Mouse (Mus musculus): Measurements from ENCODE around the gene Panx1.

Gene Panx1

DNA sequence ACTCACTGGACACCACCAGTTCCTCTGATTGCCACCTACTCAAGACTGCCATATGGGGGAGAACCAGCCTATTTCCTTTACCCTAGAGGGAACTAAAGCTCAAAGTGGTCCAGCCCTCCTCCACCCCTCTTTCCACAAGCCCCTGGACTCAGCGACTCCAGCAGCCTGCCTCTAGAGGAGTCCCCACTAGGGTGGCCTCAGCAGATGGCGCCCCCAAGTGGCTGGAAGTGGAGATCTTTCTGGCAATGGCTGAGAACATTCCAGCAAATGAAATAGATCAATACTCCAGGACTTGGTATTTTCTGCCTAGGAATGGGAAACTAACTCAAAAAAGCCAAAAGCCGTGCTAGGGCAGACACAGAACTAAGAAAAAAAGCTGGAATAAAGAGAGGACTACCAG, 17.6 kb downstream of the Panx1 start:
- intact Hi-C loops (cut with DNase I): no loop called here

- intact Hi-C loops (cut with DNase I): no loop called here
Observed at GRCm38 (mm10) chr9:15023049-15023448, 22.2 kb downstream of the Panx1 start.

DNA sequence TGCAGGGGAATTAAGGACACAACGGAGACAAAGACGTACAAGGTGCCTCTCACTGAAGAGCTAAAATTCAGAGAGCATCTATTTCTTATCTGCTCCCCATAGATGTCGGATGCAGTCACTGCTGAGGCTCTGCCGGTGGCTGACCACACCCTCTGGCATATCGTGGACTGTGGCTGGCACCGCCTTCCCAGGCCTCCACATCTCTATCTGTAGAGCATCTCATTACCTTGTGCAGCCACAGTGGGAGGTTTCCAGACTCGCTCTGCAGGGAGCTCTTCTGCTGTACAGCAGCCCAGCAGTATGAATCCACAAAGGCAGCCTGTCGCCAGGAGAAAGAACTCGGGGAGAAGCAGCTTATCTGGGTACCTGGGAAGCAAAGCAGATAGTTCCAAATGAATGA, 24.1 kb downstream of the Panx1 start:
- intact Hi-C loops (cut with DNase I): no loop called here

- intact Hi-C loops (cut with DNase I): no loop called here
Observed at GRCm38 (mm10) chr9:15020561-15021080, 24.7 kb downstream of the Panx1 start.

DNA sequence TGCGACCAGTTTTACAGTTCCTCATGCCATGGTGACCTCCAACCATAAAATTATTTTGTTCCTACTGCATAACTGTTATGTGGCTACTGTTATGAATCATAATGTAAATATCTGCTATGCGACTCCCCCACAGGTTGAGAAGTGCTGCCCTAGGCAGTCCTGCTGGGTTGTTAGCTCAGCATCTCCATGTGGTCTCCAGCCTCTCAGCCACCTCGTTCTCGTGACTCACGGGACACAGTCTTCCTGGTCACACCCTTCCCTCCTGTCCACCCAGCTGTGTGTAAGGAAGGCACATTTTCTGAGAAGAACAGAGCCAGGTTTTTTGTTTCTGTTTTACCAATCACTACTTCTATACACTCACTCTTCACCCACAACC, 26.5 kb downstream of the Panx1 start:
- intact Hi-C loops (cut with DNase I): no loop called here

GRCm38 (mm10) chr9:15017791-15018755, 27.2 kb downstream of the Panx1 start:
- intact Hi-C loops (cut with DNase I): no loop called here

DNA sequence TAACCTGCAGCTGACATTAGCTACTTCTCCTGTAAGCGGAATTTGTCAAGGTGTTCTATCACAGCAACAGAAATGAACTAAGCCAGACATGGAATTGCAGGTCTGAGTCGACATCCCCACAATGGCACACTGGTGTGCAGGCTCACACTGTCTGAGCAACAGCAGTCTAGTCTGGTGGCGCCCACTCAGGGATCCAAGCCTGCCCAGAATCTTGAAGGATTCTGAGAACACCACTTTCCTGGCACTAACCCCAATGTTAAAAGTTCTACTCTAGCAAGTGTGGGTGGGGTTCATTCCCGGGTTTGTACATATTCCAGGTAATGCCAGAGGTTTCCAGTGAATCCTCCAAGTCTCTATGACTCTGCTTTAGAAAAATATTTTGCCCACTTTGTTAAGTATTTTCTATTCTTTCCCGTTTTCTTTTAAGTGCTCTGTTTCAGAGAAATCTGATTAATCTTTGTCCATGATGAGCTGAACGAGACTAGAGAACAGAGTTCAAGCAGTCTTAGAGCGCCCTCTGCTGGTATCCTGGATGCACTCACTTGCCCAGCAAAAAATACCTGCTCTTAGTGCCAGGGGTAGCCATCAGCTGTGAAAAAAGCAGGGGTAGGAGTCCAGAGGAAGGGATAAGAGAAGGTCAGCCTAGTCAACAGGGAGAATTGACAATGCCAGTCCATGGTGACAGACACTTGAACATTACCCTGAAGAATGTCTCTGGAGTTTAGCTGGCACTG, 29.9 kb downstream of the Panx1 start:
- intact Hi-C loops (cut with DNase I): loop anchor here (2.0 kb wide), 2 partner anchors 149 to 241 kb away; no protein-coding TSS in a partner anchor

GRCm38 (mm10) chr9:15007566-15007965, 37.7 kb downstream of the Panx1 start:
- intact Hi-C loops (cut with DNase I): no loop called here

GRCm38 (mm10) chr9:15004298-15004685, 41.0 kb downstream of the Panx1 start:
- intact Hi-C loops (cut with DNase I): no loop called here

- intact Hi-C loops (cut with DNase I): no loop called here
Observed at GRCm38 (mm10) chr9:15003676-15004297, 41.5 kb downstream of the Panx1 start.

DNA sequence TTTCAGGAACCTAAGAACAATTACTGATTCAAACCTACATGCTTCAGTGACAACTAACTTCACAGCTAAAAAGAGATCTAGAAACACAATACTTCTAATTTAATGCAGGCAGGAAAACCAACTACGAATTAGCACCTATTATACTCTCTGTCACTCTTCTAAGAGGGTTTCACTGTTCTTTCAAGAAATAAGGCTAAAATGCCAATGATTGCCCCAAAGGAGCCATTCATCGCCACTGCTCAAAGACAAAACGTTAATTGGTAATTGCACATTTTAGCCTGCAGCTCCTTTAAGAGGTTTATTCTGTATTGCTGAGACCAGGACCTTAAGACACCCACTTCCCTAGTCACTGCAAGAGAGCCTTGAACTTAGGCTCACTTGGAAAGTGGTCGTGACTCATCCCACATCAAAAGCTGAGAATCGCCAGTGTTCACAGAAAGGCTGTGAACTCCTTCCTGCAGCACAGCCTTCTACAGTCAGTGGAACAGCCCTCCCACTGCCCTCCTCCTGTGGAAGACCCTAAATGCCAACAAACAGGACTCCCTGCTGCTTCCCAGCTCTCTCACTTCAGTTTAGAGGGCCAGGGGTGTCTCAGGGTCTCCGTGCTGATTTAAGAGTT, 42.2 kb downstream of the Panx1 start:
- intact Hi-C loops (cut with DNase I): no loop called here

DNA sequence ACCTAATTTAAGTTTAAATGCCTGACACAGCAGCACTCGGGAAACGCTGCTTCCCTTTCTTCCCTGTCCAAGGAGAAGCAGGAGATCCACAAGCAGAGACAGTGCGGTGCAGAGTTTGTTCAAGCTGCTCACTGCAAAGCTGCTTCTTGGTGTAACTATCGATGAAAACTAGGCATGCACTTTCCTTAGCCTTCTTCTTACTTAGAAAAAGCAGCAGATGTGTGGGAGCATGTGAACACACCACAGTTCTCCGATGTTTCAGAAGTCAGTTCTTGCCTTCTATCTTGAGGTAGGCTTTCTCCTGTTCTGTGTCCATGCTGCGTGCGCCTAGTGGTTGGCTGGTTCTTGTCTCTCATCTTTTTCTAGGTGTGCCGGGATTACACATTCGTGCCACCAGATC, 46.5 kb downstream of the Panx1 start:
- intact Hi-C loops (cut with DNase I): no loop called here

DNA sequence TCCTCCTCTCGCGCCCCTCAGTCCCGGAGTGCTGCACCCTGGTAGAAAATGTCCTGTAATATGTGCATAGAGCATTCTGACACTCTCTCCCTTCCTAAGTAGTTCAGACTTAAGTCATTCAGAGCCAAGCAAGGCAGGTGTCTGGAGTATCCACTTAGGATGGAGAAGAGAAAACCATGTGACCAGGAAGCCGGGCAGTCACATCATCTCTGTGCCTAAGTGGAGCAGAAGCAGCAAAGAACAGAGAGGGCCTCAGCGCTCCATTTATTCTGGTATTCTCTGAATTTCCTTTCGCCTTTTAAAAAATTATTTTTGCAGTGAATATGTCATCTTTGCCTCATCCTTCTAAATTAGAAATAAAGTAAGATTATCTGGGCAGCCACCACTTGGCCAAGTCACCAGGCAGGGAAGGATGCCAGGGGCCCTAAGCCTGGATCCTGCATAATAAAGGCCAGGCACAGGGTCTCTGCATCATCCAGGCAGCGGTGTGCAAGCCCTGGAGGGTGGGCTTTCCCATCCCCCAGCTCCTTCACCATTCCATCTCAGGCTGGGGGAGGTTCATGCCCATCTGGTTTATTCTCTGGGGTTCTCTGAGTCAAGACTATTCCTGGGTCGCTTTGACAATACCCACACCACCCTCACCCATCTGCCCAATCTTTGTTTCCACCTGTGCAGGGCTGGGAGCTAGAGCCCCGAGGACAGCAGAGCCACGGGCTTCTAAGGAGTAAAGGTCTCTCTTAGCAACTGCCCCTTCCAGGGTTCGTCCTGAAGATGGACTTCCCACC, 47.8 kb downstream of the Panx1 start:
- intact Hi-C loops (cut with DNase I): no loop called here

DNA sequence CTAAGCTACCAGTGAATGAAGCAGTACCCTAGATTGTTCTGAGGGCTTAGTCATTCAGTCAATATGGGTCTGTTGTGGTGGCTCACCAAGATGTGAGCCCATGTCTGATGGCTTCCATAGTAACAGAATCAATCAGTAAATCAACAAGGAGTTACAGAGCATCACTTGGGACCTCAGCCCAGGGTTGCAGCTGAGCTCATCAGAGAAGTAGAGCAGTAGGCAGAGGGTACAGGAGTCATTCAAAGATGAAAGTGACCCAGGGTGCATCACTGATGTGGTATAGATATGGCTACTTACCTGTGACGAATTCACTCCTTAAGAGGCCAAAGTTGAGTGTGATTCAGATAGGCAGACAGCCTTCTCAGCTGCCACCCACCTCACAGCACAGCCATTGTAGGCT, 49.8 kb downstream of the Panx1 start:
- intact Hi-C loops (cut with DNase I): no loop called here

- intact Hi-C loops (cut with DNase I): no loop called here
Observed at GRCm38 (mm10) chr9:14988606-14989293, 56.5 kb downstream of the Panx1 start.

- intact Hi-C loops (cut with DNase I): no loop called here
Observed at GRCm38 (mm10) chr9:14983141-14983540, 62.1 kb downstream of the Panx1 start.

DNA sequence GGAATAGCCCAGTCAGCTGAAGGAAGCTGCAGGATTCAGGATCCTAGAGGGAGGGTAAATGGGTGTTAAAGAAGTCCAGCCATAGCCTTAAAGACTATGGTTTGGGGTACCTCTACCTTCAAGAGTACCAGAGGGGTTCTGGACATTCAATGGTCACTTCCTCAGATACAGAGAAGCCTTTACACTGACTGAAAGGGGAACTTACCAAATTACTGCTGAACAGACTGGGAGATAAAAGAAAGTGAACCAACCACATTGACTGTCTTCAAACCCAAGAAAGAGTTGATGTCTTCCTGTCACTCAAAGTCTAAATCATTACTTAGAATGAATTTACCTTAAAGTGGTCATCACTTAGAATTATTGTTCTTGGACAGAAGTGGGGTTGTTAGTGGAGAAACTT, 62.6 kb downstream of the Panx1 start:
- intact Hi-C loops (cut with DNase I): no loop called here

DNA sequence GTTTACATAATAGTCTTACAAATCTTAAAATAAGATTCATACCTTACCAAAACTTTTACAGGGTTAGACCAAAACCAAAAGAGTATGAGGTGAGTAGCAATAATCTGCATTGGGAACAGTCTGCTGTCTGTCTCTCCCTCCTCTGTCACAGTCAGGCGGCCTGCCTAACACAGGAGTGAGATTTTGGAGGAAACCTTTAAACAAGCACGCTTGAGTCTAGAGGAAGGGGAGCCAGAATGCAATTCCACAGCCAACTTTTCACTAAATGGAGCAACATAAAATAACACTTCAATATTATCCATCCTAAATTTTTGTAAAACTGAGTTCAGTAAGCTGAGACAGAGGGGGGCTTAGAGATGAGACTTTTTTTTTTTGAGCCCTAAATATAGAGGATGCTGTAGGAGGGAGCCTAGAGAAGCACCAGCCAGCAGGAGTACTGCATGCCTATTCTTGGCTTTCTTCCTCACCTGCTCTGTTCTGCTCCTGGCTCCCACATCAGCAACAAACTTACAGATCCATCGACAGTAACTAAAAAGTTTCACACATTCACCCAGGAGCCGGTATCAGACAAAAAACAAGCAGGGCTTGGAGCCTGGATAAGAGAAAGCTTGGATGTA, 63.6 kb downstream of the Panx1 start:
- intact Hi-C loops (cut with DNase I): no loop called here

Data from adrenal gland (tissue).